Mouse (Mus musculus) cerebellum, adult 9-10 months (tissue): ENCODE data around the gene Gm8693.
"Not testable (repeated sequence)": the region's sequence is repeated elsewhere in the genome, so short reads cannot be mapped to it uniquely, and the experiment has no call there.

Experiments used
- DNase-seq: peaks from one replicate; pipeline ENCODE4 v3.0.0; 2022

Gm8693 gene

DNA sequence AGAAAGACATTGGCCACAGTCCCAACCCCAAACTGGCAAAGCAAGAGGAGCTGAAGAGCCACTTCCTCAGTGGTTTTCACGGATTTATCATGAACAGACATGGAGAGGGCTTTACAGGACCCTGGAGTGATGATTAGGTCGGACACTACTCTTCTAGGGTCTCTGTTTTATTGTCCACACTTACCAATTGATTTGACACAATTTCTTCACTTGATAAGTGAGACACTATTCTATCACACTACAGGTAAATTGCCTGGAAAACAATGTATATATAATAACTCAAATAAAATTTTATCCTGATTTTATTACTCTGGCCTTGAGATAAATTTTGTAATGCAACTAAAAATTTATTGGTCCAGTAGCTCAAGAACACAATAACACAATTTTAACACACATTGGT, at the start of gene Gm8693:
TSS of gene Gm8693 (minus strand) at position 101 of the 400 bp plus-strand sequence.
- DNase-seq: not testable (repeated sequence)

- DNase-seq: not testable (repeated sequence)
Measured at GRCm38 (mm10) chr7:22719610-22720009, 27.5 kb upstream of the Gm8693 start, which contains the start of gene Gm4567. Gene Gm4567 (minus strand): TSS chr7:22719710.

DNA sequence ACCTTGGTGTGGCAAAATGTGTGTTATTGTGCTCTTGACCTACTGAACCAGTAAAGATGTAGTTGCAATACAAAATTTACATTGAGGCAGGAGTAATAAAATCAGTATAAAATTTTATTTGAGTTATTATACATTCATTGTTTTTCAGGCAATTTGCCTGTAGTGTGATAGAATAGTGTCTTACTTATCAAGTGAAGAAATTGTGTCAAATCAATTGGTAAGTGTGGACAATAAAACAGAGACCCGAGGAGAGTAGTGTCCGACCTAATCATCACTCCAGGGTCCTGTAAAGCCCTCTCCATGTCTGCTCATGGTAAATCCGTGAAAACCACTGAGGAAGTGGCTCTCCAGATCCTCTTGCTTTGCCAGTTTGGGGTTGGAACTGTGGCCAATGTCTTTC, 34.4 kb downstream of the Gm8693 start, which contains the start of gene Vmn1r155:
TSS of gene Vmn1r155 (plus strand) at position 301 of the 400 bp plus-strand sequence.
- not testable (repeated sequence) for DNase-seq
